Mouse (Mus musculus): ENCODE data around the gene Tmco1.
A peak's percentile ranks its signal among the peaks of the same experiment; 100 is the strongest.

Tmco1 gene

GRCm38 (mm10) chr1:167308261-167309054 is at the start of gene Tmco1:
Gene Tmco1, plus strand, starts transcription at chr1:167308378.
- peak; percentile 98 for DNase-seq (ENCODE audit: low read depth, low spot score)

- peak; percentile 66 for DNase-seq (ENCODE audit: low read depth, low spot score)
These were observed 48.5 kb upstream of the Tmco1 start for GRCm38 (mm10) chr1:167259702-167260101.

- no peak for DNase-seq (ENCODE audit: low read depth, low spot score)
These were observed 46.4 kb upstream of the Tmco1 start for GRCm38 (mm10) chr1:167261750-167262149.

- no peak for DNase-seq (ENCODE audit: low read depth, low spot score)
These were observed 45.6 kb upstream of the Tmco1 start for GRCm38 (mm10) chr1:167262489-167263041.

GRCm38 (mm10) chr1:167265366-167265765 is 42.8 kb upstream of the Tmco1 start:
- no peak for DNase-seq (ENCODE audit: low read depth, low spot score)

- DNase-seq (ENCODE audit: low read depth, low spot score) = no peak
These were observed 41.5 kb upstream of the Tmco1 start for GRCm38 (mm10) chr1:167266720-167267119.

- DNase-seq (ENCODE audit: low read depth, low spot score) = no peak
These were observed 39.7 kb upstream of the Tmco1 start for GRCm38 (mm10) chr1:167268360-167269063.

GRCm38 (mm10) chr1:167269350-167269811 is 38.8 kb upstream of the Tmco1 start:
- DNase-seq (ENCODE audit: low read depth, low spot score) = no peak

GRCm38 (mm10) chr1:167269856-167270270 is 38.3 kb upstream of the Tmco1 start:
- no peak for DNase-seq (ENCODE audit: low read depth, low spot score)

GRCm38 (mm10) chr1:167270342-167271111 is 37.7 kb upstream of the Tmco1 start:
- peak; percentile 92 for DNase-seq (ENCODE audit: low read depth, low spot score)

GRCm38 (mm10) chr1:167271304-167271703 is 36.9 kb upstream of the Tmco1 start:
- DNase-seq (ENCODE audit: low read depth, low spot score) = peak; percentile 63

- DNase-seq (ENCODE audit: low read depth, low spot score) = no peak
These were observed 36.3 kb upstream of the Tmco1 start for GRCm38 (mm10) chr1:167271841-167272240.

GRCm38 (mm10) chr1:167273380-167274163 is 34.6 kb upstream of the Tmco1 start:
- DNase-seq (ENCODE audit: low read depth, low spot score) = no peak

GRCm38 (mm10) chr1:167274646-167275390 is 33.4 kb upstream of the Tmco1 start:
- peak; percentile 90 for DNase-seq (ENCODE audit: low read depth, low spot score)

GRCm38 (mm10) chr1:167278395-167278794 is 29.8 kb upstream of the Tmco1 start:
- DNase-seq (ENCODE audit: low read depth, low spot score) = no peak

GRCm38 (mm10) chr1:167279160-167279715 is 28.9 kb upstream of the Tmco1 start:
- peak; percentile 82 for DNase-seq (ENCODE audit: low read depth, low spot score)

- no peak for DNase-seq (ENCODE audit: low read depth, low spot score)
These were observed 28.1 kb upstream of the Tmco1 start for GRCm38 (mm10) chr1:167280061-167280460.

GRCm38 (mm10) chr1:167282112-167282511 is 26.1 kb upstream of the Tmco1 start:
- DNase-seq (ENCODE audit: low read depth, low spot score) = no peak

GRCm38 (mm10) chr1:167282768-167283167 is 25.4 kb upstream of the Tmco1 start:
- DNase-seq (ENCODE audit: low read depth, low spot score) = no peak

All from R1 (cell line).